Mouse (Mus musculus) testis, postnatal 10 days (tissue): ENCODE measurements around the gene Gm49354.

Source experiments
- DNase-seq: peaks from one replicate; pipeline ENCODE4 v3.0.0; 2021; ENCODE audit warnings: low spot score

Gm49354 gene

GRCm38 (mm10) chr13:59710230-59710629 is 71.8 kb downstream of the Gm49354 start, which contains the start of gene Spata31d1a:
Gene Spata31d1a, minus strand, starts transcription at chr13:59710330.
- no peak for DNase-seq
